ENCODE assay signal across 11 mouse cellular contexts in the genomic region with DNA sequence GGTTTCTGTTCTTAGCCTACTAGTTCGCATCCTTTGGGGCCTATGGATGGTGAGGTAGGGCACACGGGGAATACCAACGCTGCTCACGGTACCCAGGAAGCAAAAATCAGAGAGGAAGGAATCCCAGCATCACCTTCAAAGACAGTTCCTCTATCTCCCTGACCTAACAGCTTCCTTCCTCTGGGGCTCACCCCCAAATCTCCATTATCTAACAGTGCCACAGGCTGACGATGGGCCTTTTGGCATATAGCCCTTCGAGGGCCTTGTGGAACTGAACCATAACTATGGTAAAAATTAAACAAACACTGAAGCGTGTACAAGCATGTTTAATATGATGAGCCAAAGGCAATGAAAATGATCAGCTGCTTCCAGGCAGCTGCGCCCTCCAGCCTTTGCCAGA.
"Had no signal": no experiment of that assay in that cellular context is flagged by ENCODE, and none has a peak within 500 bp of the region (broad histone marks: within the 10 kb centered on the region; RNA-seq: fewer than 3 reads in every experiment).

No protein-coding gene starts in this region.

- H3K4me3 ChIP-seq: limb, embryonic 12.5 days; liver, embryonic 13.5 days; myocyte had no signal

- H3K9ac ChIP-seq: limb, embryonic 12.5 days; liver, embryonic 13.5 days; liver, postnatal 0 days had no signal

- DNase-seq: layer of hippocampus, adult 9-11 months; liver; liver, embryonic 13.5 days; liver, postnatal 0 days; midbrain, embryonic 14.5 days; thymus, postnatal 4 days had no signal

- H3K9me3 ChIP-seq: limb, embryonic 12.5 days; liver, embryonic 13.5 days had no signal

- H3K4me2 ChIP-seq: limb, embryonic 12.5 days; liver, embryonic 13.5 days had no signal

- H3K27ac ChIP-seq: hindbrain, postnatal 0 days; limb, embryonic 12.5 days; liver, embryonic 13.5 days; macrophage; stomach, postnatal 0 days had no signal

- ATAC-seq: hindbrain, postnatal 0 days; liver, postnatal 0 days had no signal

- H3K36me3 ChIP-seq: limb, embryonic 12.5 days; liver, embryonic 13.5 days had no signal

- H3K27me3 ChIP-seq: limb, embryonic 12.5 days; liver, embryonic 13.5 days had no signal
